Mouse (Mus musculus) lung, postnatal 0 days (tissue): ENCODE measurements at regions not wholly inside any gene's neighbourhood (a gene's known extent, or its start where the extent isn't known, plus 50 kb on each side); places are given as distances from the start of the nearest gene placed in this dataset.

Experiments used
- ATAC-seq: fragments of 200-750 bp; cut with Nextera tagmentation; 2 replicates; pipeline ENCODE4 v1.8.0; 2017; ENCODE audit warnings: moderate library complexity
- DNase-seq: peaks from one replicate; pipeline ENCODE4 v3.0.0-alpha.2; 2016; ENCODE audit warnings: low spot score
- H3K27ac ChIP-seq: fragments of 300-500 bp; sonication (generic); 2 replicates; pipeline ENCODE4 v1.5.1; 2014; ENCODE audit warnings: antibody characterized with exemption, mild to moderate bottlenecking, low read length, mixed read lengths
- H3K27me3 ChIP-seq: fragments of 300-500 bp; sonication (generic); replicated peaks from 2 replicates; pipeline ENCODE4 v1.6.1; 2014; ENCODE audit warnings: low read length, mixed read lengths; ENCODE audit not compliant: insufficient read depth
- H3K36me3 ChIP-seq: fragments of 300-500 bp; sonication (generic); 2 replicates; pipeline ENCODE4 v1.6.1; 2014; ENCODE audit warnings: low read length, mixed read lengths; ENCODE audit not compliant: insufficient read depth
- H3K4me1 ChIP-seq: fragments of 300-500 bp; sonication (generic); 2 replicates; pipeline ENCODE4 v1.6.1; 2014; ENCODE audit warnings: antibody characterized with exemption, low read depth, low read length, mixed read lengths; ENCODE audit not compliant: insufficient read depth
- H3K4me2 ChIP-seq: fragments of 300-500 bp; sonication (generic); replicated peaks from 2 replicates; pipeline ENCODE4 v1.6.1; 2014; ENCODE audit warnings: low read depth, mild to moderate bottlenecking, low read length, moderate library complexity, mixed read lengths
- H3K4me3 ChIP-seq: fragments of 300-500 bp; sonication (generic); 2 replicates; pipeline ENCODE4 v1.5.1; 2014; ENCODE audit warnings: low read depth, low read length
- H3K9ac ChIP-seq: fragments of 300-500 bp; sonication (generic); replicated peaks from 2 replicates; pipeline ENCODE4 v1.6.1; 2014; ENCODE audit warnings: low read depth, mild to moderate bottlenecking
- H3K9me3 ChIP-seq: fragments of 300-500 bp; sonication (generic); 2 replicates; pipeline ENCODE4 v1.6.1; 2016; ENCODE audit warnings: low read length, mixed read lengths
- CTCF ChIP-seq: IDR thresholded peaks from 2 replicates; pipeline ENCODE4 v1.5.1; 2016; ENCODE audit warnings: antibody characterized with exemption, mild to moderate bottlenecking
- EP300 ChIP-seq: IDR thresholded peaks from 2 replicates; pipeline ENCODE4 v1.6.1; 2016; ENCODE audit warnings: antibody characterized with exemption, mild to moderate bottlenecking, control low read depth
- WGBS: fragments of 180-500 bp; shearing (Covaris S2); extraction: QIAGEN DNeasy Blood & Tissue Kit; methylation state at CpG from one replicate; pipeline ENCODE4 v1.1.7; 2014; 5-methylcytosine and 5-hydroxymethylcytosine counted together

- Histone ChIP-seq H3K27me3 (no peaks in the 10 kb centered on the region), H3K27ac (0 out of 2 replicates have a peak overlapping the region, but pooled peaks have one; percentile 14), H3K36me3 (no peaks in the 10 kb centered on the region), H3K4me2 (no peak overlapping the region; the same call in 1 of the 2 replicates), H3K9ac (no peak overlapping the region), H3K9me3 (no peaks in the 10 kb centered on the region), H3K4me3 (no peak overlapping the region), H3K4me1 (no peaks in the 10 kb centered on the region; the same call in 1 of the 2 replicates)
- DNase-seq (peak; percentile 88), ATAC-seq (peak; percentile 39)
- TF ChIP-seq CTCF, result peak; percentile 69
- TF ChIP-seq EP300, result no peak
- 52% methylated on average over 5 of the region's 5 CpGs for WGBS
Measured at GRCm38 (mm10) chr6:93445124-93445523, 501.8 kb upstream of the Adamts9 start.

- no peak overlapping the region for H3K4me3 ChIP-seq
- H3K9ac ChIP-seq, result no peak overlapping the region
- DNase-seq, result no peak
Measured at GRCm38 (mm10) chr6:93443766-93444557, 500.7 kb upstream of the Adamts9 start.

GRCm38 (mm10) chr6:93433446-93433845, 490.2 kb upstream of the Adamts9 start:
- ATAC-seq (no peak), DNase-seq (no peak)
- no peaks in the 10 kb centered on the region for H3K9me3 ChIP-seq
- no peaks in the 10 kb centered on the region for H3K36me3 ChIP-seq
- no peaks in the 10 kb centered on the region for H3K27me3 ChIP-seq
- no peak overlapping the region for H3K4me2 ChIP-seq
- H3K4me3 ChIP-seq, result no peak overlapping the region
- 84% methylated on average over 1 of the region's 1 CpGs for WGBS
- H3K9ac ChIP-seq, result no peak overlapping the region
- TF ChIP-seq CTCF (no peak), EP300 (no peak)
- H3K4me1 ChIP-seq, result no peaks in the 10 kb centered on the region
- no peak overlapping the region for H3K27ac ChIP-seq

More at GRCm38 (mm10) chr6:93443766-93444557, 500.7 kb upstream of the Adamts9 start:
- ATAC-seq, result no peak
- no peak for TF ChIP-seq CTCF
- no peak for TF ChIP-seq EP300
- H3K27me3 ChIP-seq, result no peaks in the 10 kb centered on the region
- no peaks in the 10 kb centered on the region; the same call in 1 of the 2 replicates for H3K4me1 ChIP-seq
- no peak overlapping the region for H3K4me2 ChIP-seq
- WGBS, result 50% methylated on average over 11 of the region's 11 CpGs
- no peak overlapping the region for H3K27ac ChIP-seq
- H3K36me3 ChIP-seq, result no peaks in the 10 kb centered on the region
- H3K9me3 ChIP-seq, result no peaks in the 10 kb centered on the region

- H3K4me2 ChIP-seq, result no peak overlapping the region
Measured at GRCm38 (mm10) chr6:93426141-93426540, 482.8 kb upstream of the Adamts9 start.

GRCm38 (mm10) chr6:93422906-93423305, 479.6 kb upstream of the Adamts9 start:
- Histone ChIP-seq H3K4me1 (no peaks in the 10 kb centered on the region), H3K27ac (no peak overlapping the region), H3K27me3 (no peaks in the 10 kb centered on the region), H3K4me2 (no peak overlapping the region), H3K4me3 (no peak overlapping the region), H3K9me3 (no peaks in the 10 kb centered on the region), H3K9ac (no peak overlapping the region), H3K36me3 (no peaks in the 10 kb centered on the region)
- DNase-seq, result no peak
- 43% methylated on average over 3 of the region's 3 CpGs for WGBS
- TF ChIP-seq CTCF (no peak), EP300 (no peak)
- ATAC-seq, result no peak

More at GRCm38 (mm10) chr6:93426141-93426540, 482.8 kb upstream of the Adamts9 start:
- Histone ChIP-seq H3K27me3 (no peaks in the 10 kb centered on the region), H3K9me3 (no peaks in the 10 kb centered on the region), H3K9ac (no peak overlapping the region), H3K4me3 (no peak overlapping the region), H3K4me1 (no peaks in the 10 kb centered on the region), H3K36me3 (no peaks in the 10 kb centered on the region), H3K27ac (no peak overlapping the region)
- ATAC-seq (no peak), DNase-seq (no peak)
- TF ChIP-seq CTCF (no peak), EP300 (no peak)
- WGBS, result 83% methylated on average over 1 of the region's 1 CpGs

GRCm38 (mm10) chr6:93422253-93422652, 479.0 kb upstream of the Adamts9 start:
- Histone ChIP-seq H3K36me3 (no peaks in the 10 kb centered on the region), H3K4me2 (no peak overlapping the region), H3K27me3 (no peaks in the 10 kb centered on the region), H3K9ac (no peak overlapping the region), H3K4me3 (no peak overlapping the region), H3K9me3 (no peaks in the 10 kb centered on the region), H3K4me1 (no peaks in the 10 kb centered on the region), H3K27ac (no peak overlapping the region)
- WGBS, result 82% methylated on average over 4 of the region's 4 CpGs
- TF ChIP-seq CTCF, result no peak
- TF ChIP-seq EP300, result no peak
- no peak for DNase-seq
- no peak for ATAC-seq
